Mouse (Mus musculus) erythroblast, embryonic 14.5 days (primary cell): ENCODE data around the gene Anxa6. TPM values are rescaled to one million over a fixed set of nuclear protein-coding genes. Genes with fewer than 3 reads are reported as not detected.

Source experiments
- H3K27me3 ChIP-seq: 2 replicates; pipeline ENCODE4 v1.6.1; 2012; ENCODE audit warnings: inconsistent platforms; ENCODE audit not compliant: control insufficient read depth
- H3K36me3 ChIP-seq: 2 replicates; pipeline ENCODE4 v1.6.1; 2012; ENCODE audit warnings: mild to moderate bottlenecking, inconsistent platforms; ENCODE audit not compliant: control insufficient read depth
- H3K4me1 ChIP-seq: 2 replicates; pipeline ENCODE4 v1.6.1; 2012; ENCODE audit warnings: inconsistent platforms; ENCODE audit not compliant: control insufficient read depth
- H3K4me3 ChIP-seq: replicated peaks from 2 replicates; pipeline ENCODE3; 2012; ENCODE audit warnings: moderate library complexity, mild to moderate bottlenecking, inconsistent platforms
- H3K9me3 ChIP-seq: 2 replicates; pipeline ENCODE4 v1.6.1; 2012; ENCODE audit warnings: low read length, inconsistent platforms, mixed read lengths; ENCODE audit not compliant: control insufficient read depth
- GATA1 ChIP-seq: IDR thresholded peaks from 2 replicates; pipeline ENCODE4 v1.6.1; 2012; ENCODE audit warnings: low read length, inconsistent platforms, mixed read lengths
- TAL1 ChIP-seq: IDR thresholded peaks from 3 replicates; pipeline ENCODE4 v1.6.1; 2012; ENCODE audit warnings: low read length, inconsistent platforms, mixed read lengths
- polyA plus RNA-seq: library from polyadenylated mRNA; stranded (reverse); fragments of >175 nt; gene quantifications from 2 replicates; pipeline ENCODE4 v1.2.3, GENCODE M21; 2012

Gene Anxa6
- polyA plus RNA-seq, 1 experiment = 0.23 TPM

- Histone ChIP-seq H3K36me3 (peaks cover 6% of the 10 kb centered on the region; the same call in 1 of the 2 replicates), H3K4me3 (no peak overlapping the region)
- TF ChIP-seq GATA1 = no peak
- no peak for TF ChIP-seq TAL1
These were observed 20.4 kb downstream of the Anxa6 start for GRCm38 (mm10) chr11:55012551-55013521.

GRCm38 (mm10) chr11:55011440-55011839 lies 21.8 kb downstream of the Anxa6 start:
- TF ChIP-seq TAL1 (no peak), GATA1 (no peak)
- H3K9me3 ChIP-seq = no peaks in the 10 kb centered on the region
- H3K4me1 ChIP-seq = no peaks in the 10 kb centered on the region
- H3K27me3 ChIP-seq = no peaks in the 10 kb centered on the region
- peaks cover 13% of the 10 kb centered on the region; the same call in 1 of the 2 replicates for H3K36me3 ChIP-seq
- H3K4me3 ChIP-seq = no peak overlapping the region

More at GRCm38 (mm10) chr11:55012551-55013521, 20.4 kb downstream of the Anxa6 start:
- Histone ChIP-seq H3K4me1 (no peaks in the 10 kb centered on the region), H3K27me3 (no peaks in the 10 kb centered on the region), H3K9me3 (no peaks in the 10 kb centered on the region)

GRCm38 (mm10) chr11:55008230-55008629 lies 25.0 kb downstream of the Anxa6 start:
- Histone ChIP-seq H3K36me3 (peaks cover 13% of the 10 kb centered on the region; the same call in 1 of the 2 replicates), H3K4me1 (no peaks in the 10 kb centered on the region), H3K27me3 (no peaks in the 10 kb centered on the region), H3K4me3 (no peak overlapping the region), H3K9me3 (no peaks in the 10 kb centered on the region)
- no peak for TF ChIP-seq GATA1
- no peak for TF ChIP-seq TAL1

GRCm38 (mm10) chr11:55005684-55006083 lies 27.6 kb downstream of the Anxa6 start:
- H3K27me3 ChIP-seq = no peaks in the 10 kb centered on the region
- peaks cover 17% of the 10 kb centered on the region for H3K36me3 ChIP-seq
- peaks cover 7% of the 10 kb centered on the region for H3K9me3 ChIP-seq
- H3K4me3 ChIP-seq = no peak overlapping the region
- H3K4me1 ChIP-seq = no peaks in the 10 kb centered on the region
- TF ChIP-seq TAL1 (no peak), GATA1 (no peak)

- no peak for TF ChIP-seq GATA1
- no peak for TF ChIP-seq TAL1
- Histone ChIP-seq H3K27me3 (no peaks in the 10 kb centered on the region), H3K4me3 (no peak overlapping the region), H3K36me3 (peaks cover 17% of the 10 kb centered on the region), H3K4me1 (no peaks in the 10 kb centered on the region), H3K9me3 (peaks cover 7% of the 10 kb centered on the region)
These were observed 28.2 kb downstream of the Anxa6 start for GRCm38 (mm10) chr11:55004970-55005502.

GRCm38 (mm10) chr11:54998708-54999107 lies 34.5 kb downstream of the Anxa6 start:
- Histone ChIP-seq H3K9me3 (peaks cover 7% of the 10 kb centered on the region), H3K4me3 (no peak overlapping the region), H3K27me3 (no peaks in the 10 kb centered on the region), H3K36me3 (peaks cover 14% of the 10 kb centered on the region), H3K4me1 (no peaks in the 10 kb centered on the region)
- TF ChIP-seq GATA1 (no peak), TAL1 (no peak)

GRCm38 (mm10) chr11:54998284-54998683 lies 35.0 kb downstream of the Anxa6 start:
- Histone ChIP-seq H3K9me3 (peaks cover 7% of the 10 kb centered on the region), H3K36me3 (peaks cover 14% of the 10 kb centered on the region), H3K4me1 (no peaks in the 10 kb centered on the region), H3K4me3 (no peak overlapping the region), H3K27me3 (no peaks in the 10 kb centered on the region)
- TF ChIP-seq GATA1 = no peak
- no peak for TF ChIP-seq TAL1

- TF ChIP-seq GATA1 = no peak
- TF ChIP-seq TAL1 = no peak
- Histone ChIP-seq H3K4me1 (no peaks in the 10 kb centered on the region), H3K4me3 (no peak overlapping the region), H3K27me3 (no peaks in the 10 kb centered on the region), H3K9me3 (peaks cover 6% of the 10 kb centered on the region), H3K36me3 (peaks cover 15% of the 10 kb centered on the region)
These were observed 37.1 kb downstream of the Anxa6 start for GRCm38 (mm10) chr11:54996176-54996575.

GRCm38 (mm10) chr11:54989920-54990319 lies 43.3 kb downstream of the Anxa6 start:
- Histone ChIP-seq H3K4me1 (no peaks in the 10 kb centered on the region), H3K4me3 (no peak overlapping the region), H3K36me3 (peaks cover 3% of the 10 kb centered on the region; the same call in 1 of the 2 replicates), H3K27me3 (no peaks in the 10 kb centered on the region), H3K9me3 (peaks cover 3% of the 10 kb centered on the region; the same call in 1 of the 2 replicates)
- TF ChIP-seq TAL1 = no peak
- no peak for TF ChIP-seq GATA1
